Mouse (Mus musculus): ENCODE data around the gene Olfr98. TPM values are rescaled to one million over a fixed set of nuclear protein-coding genes. Genes with fewer than 3 reads are reported as not detected.
"Not testable (repeated sequence)": the region's sequence is repeated elsewhere in the genome, so short reads cannot be mapped to it uniquely, and the experiment has no call there.

The Olfr98 gene
- not detected for polyA plus RNA-seq (2017; shearing (Covaris generic))

DNA sequence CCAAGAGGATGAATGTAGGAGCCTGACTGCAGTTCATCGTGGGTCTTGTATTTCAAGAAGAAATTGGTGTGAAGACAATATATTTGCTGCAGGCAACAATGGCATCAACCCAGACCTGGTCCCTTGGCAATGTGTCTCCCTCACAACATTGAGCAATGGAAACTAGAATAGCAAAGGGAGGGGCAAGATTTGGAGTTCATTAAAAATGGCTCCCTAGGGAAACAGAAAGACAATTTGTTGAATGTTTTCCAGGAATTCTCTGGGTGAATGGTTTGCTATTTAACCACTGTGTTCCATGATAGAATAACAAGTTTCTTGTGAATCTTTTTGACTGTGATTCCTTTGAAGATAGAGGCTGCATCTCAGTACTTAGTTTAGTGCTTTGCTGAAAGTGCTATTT is at the start of gene Olfr98:
Gene Olfr98 (minus strand): TSS at position 124 of the 400 bp plus-strand sequence.
- ATAC-seq, result no peak

DNA sequence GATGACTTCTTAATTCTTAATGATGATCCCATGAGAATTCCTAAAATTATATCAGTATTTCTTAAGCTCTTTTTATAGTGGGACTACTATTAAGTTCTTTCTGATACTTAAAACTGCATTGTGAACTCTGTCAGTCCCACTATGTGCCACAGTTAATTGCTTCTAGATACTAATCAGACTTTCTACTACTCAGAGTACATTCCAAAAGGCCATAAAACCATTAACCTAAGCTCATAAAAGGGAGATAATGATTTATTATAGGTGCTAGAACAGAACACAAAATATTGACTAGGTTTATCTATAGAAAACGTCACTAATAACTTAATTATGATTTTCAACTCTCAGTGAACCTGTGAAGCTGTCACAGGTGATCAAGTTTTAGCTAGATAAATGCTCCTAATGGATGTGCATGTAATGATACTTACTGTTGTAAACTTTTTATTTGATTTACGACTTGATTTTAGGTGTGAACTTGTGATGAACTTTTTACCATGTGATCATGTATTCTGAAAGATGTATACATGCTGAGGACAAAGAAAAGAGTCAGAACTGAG is 46.7 kb upstream of the Olfr98 start:
- ATAC-seq, result no peak

DNA sequence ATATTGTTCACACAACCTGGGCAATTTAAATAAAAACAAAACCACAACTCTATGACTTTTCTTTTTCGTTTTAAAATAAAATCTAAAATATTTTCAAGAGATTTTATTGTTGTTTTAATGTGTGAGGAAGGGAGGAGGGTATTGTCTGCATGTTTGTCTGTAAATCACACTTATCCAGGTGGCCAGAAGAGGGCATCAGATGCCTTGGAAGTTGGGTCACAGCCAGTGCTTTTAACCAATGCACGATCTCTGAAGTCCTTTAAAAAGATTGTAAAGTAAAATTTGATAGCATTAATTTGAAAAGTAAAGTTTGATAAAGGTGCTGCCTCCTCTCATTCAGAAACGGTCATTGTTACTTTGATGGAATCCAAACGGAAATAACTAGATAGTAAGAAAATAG is 44.9 kb upstream of the Olfr98 start:
- ATAC-seq, result no peak

DNA sequence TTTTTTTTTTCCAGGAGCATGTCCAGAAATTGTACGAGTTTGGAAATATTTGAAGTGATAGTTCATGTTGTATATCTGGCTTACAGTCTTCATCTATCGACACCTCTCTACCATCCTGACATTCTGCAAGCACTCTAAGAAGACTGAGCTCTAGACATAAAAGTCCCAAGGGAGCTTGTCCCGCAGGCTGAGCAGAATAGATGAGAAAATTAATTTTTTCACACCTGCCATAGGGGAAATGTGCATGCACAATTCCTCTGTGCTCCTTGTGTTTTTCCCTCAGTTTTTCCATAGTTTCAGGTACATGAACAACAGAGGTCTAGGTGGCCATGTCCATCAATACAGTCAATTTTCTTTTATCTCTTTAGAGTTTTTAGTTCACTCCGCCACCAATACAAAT is 40.7 kb upstream of the Olfr98 start, which contains the start of gene Olfr101:
Gene Olfr101 (minus strand): TSS at position 101 of the 400 bp plus-strand sequence.
- no peak for ATAC-seq

DNA sequence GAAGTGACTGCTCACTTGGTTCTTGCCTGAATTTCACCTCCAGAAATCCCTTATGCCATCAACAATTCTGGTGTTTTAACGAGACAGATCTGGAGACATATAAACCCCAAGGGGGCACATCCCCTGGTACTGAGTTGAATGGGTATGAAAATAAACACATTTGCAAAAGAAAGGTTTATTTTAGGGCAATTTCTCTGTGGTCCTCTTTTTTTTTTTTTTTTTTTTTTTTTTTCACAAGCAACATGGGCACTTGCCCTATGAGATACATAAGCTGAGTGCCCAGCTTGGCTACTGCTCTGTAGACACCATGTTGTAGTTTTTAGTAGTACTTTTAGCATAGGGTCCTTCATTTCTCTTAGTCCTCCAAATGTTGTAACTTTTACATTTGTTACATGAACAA is 19.8 kb upstream of the Olfr98 start, which contains the start of gene Olfr99:
Gene Olfr99 (minus strand): TSS at position 101 of the 400 bp plus-strand sequence.
- no peak for ATAC-seq

DNA sequence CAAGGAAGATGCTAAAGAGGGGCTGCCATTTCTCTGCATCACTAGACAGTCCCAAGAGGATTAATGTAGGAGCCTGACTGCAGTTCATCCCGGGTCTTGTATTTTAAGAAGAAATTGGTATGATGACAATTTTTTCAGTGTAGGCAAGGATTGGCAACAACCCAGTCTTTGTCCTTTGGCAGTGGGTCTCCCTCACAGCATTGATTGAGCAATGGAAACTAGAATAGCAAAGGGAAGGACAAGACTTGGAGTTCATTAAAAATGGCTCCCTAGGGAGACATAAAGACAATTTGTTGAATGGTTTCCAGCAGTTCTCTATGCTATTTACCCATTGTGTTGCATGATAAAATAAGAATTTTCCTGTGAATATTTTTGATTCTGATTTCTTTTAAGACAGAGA is 16.8 kb upstream of the Olfr98 start:
- no peak for ATAC-seq

DNA sequence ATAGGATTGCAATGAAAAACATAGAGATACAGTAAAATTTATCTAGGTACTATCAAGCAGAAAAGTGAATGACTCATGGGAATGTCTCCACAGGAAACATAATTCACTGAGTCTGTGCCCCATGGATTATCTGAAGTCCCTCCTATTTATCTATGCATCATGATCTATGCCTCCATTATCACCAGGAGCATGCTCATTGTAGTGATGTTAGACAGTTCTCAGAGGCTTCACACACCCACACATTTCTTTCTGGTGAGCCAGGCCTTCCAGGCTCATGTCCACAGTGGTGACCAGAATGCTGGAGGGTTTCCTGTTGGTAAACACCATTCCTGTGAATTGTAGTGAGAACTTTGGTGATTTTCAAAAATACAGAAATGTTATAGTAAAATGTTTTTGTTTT is 13.0 kb upstream of the Olfr98 start:
- ATAC-seq, result no peak

DNA sequence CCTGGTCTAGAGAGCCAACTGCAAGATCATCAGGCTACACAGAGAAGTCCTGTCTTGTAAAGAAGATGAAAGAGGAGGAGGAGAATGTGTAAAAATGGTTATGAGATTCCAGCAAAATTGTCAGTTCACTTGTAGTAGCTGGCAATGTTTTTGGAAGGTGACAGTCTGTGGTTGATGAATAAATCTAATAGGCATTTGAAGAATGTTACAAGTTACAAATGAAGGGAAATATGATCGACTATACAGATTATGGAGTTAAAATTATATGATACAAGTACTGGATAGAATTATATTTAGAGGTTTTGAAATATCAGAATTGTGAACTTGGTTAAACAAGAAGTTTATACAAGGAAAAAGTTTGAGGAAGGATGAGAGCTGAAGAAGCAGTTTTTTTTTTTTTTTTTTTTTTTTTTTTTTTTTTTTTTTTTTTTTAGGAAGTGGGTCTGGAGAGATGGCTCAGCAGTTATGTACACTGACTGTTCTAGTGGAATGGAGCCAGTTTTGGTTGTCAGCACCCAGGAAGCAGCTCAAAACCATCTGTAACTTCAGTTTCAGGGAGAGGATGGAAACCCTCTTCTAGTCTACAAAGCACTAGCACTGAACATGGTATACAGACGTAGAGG is 12.2 kb upstream of the Olfr98 start:
- no peak for ATAC-seq

DNA sequence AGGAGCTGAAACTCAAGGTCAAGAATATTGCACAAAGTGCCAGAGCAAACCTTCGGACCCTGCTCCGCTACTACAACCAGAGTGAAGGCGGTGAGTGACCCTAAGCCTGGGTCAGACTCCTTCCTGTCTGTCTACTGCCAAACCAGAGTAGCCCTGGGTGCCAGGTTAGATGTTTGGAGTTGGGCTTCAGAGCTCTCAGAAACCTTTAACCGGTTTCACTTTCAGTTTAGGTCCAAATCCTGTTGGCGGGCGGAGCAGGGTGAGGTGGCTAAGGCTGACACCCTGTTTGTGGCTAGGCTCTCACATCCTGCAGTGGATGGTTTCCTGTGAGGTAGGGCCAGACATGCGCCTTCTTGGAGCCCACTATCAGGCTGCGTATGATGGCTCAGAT is 7.1 kb upstream of the Olfr98 start:
- ATAC-seq, result peak; percentile 86

DNA sequence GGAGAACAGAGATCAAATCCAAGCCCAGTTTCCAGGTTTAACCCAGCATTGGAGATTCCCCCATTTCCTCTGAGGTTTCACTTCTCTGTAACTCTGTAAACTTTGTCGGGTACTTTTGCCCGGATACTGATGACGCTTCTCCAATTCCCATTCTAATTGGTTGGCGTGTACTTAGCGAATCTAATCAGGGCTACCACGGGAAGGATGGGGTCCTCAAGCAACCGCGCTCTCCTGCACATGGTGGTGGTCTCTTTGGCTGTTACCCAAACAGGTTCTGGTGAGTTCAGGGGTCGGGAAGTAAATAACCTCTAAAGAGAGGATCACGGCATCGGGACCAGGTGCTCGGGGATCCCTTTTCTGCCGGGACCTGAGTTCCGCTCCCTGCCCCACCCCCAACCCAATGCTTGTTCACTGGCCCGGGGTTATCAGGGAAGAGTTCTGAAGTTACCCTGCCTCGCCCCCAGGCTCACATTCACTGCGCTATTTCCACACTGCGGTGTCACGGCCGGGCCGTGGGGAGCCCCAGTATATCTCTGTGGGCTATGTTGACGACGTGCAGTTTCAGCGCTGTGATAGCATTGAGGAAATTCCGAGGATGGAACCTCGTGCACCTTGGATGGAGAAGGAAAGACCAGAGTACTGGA is 6.6 kb upstream of the Olfr98 start, which contains the start of gene H2-M3:
Gene H2-M3 (plus strand): TSS at position 163 of the 644 bp plus-strand sequence.
- peak; percentile 88 for ATAC-seq

DNA sequence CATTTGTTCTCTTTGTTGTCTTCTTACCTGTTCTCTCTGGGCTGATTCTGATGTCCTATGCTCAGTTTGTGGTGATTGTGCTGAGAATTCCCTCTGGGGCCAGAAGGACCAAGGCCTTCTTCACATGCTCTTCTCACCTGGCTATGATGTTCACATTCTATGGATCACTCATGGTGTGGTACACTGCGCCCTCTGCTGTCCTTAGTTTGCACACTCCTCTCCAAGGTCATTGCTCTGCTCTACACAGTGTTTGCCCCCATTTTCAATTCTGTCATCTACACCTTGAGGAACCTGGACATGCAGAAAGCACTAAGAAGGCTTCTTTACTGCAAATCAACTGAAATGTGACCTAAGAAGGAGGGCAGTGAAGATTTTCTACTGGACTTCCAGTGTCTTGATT is 13.0 kb downstream of the Olfr98 start:
- ATAC-seq, result peak; percentile 61

DNA sequence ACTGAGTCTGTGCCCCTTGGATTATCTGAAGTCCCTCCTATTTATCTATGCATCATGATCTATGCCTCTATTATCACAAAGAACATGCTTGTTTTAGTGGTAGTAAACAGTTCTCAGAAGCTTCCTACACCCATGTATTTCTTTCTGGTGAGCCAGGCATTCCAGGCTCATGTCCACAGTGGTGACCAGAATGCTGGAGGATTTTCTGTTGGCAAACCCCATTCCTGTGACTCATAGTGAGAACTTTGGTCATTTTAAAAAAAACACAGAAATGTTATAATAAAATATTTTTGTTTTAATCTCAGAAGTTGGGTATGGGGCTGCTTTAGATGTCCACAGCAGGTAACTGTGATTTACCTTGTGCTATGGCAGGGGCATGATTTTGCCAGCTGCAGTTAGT is 14.1 kb downstream of the Olfr98 start:
- ATAC-seq, result no peak

DNA sequence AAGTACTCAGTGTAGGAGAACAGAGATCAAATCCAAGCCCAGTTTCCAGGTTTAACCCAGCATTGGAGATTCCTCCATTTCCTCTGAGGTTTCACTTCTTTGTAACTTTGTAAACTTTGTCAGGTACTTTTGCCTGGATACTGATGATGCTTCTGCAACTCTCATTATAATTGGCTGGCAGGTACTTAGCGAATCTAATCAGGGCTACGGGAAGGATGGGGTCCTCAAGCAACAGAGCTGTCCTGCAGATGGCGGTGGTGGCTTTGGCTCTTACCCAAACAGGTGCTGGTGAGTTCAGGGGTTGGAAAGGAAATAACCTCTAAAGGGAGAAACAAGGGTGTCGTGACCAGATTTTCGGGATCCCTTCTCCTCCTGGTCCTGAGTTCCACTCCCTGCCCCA is 16.8 kb downstream of the Olfr98 start:
- ATAC-seq, result peak; percentile 99

DNA sequence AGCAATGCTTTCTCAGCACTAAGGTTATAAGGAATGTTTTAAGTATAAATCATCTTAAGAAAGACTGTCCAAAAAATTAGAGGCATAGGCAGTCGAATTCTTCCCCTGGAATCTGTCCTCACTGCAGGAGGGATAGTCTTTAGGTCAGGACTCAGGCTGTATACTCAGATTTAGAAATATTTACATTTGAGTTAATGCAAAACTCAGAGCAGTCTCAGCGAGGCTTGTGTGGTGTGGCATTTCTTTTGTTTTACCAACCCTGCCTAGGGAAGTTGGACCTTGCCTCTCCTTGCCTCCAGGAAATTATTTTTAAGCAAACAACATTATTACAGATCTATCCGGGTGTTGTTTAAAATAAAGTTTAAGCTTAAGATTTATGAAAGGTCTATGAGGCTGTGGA is 21.4 kb downstream of the Olfr98 start:
- ATAC-seq, result no peak

DNA sequence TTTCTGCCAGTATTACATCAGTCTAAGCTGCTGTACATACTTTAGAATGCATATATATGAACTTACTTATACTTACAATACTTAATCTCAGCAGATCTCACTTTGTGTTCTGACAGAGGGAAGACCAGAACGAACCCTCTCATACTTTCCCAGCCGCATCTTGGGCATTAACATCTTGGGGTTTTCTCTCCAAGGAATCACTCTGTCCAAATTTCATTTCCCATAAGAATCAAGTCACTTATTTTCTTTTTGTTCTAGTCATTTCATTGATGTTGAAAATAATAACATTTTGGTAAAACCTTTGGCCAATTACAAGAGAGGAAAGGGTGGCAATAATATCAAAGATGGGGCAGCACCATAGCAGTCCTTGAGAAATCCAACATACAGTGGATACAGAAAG is 26.3 kb downstream of the Olfr98 start, which contains the start of gene Olfr97:
Gene Olfr97 (minus strand): TSS at position 101 of the 400 bp plus-strand sequence.
- not testable (repeated sequence) for ATAC-seq

DNA sequence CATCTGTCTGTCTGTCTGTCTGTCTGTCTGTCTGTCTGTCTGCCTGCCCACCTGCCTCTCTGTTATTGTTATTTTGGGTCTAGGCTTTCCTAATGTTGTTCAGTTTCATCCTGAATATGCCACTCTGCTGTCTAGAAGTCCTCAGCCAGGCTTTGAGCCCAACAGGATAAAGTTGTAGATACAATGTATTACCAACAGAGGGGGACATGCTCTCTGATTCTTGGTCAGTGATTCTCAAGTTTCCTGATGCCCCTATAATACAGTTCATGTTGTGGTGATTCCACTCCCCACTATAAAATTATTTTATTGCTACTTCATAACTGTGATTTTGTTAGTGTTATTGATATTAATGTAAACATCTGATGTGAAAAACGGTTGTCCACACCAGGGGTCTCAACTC is 41.7 kb downstream of the Olfr98 start:
- no peak for ATAC-seq

DNA sequence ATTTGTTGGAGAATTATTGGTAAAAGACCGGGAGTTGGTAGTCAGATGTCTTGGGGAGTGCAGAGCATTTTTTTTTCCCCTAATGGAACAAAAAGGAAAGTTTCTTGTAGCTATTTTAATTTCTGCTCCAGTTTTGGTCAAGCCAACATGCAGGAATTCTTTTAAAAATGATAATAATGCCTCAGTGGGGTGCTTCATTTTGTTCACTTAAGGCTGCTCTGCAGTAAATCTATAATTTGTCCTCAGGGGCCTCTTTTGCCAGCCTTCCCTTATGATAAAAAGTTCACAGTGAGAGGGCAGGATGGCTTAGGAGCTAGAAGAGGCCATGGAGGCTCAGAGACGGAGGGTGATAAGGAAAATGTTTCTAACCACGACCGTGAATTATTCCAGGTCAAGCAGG is 43.7 kb downstream of the Olfr98 start, which contains the start of gene Olfr96:
Gene Olfr96 (plus strand): TSS at position 301 of the 400 bp plus-strand sequence.
- ATAC-seq, result no peak

DNA sequence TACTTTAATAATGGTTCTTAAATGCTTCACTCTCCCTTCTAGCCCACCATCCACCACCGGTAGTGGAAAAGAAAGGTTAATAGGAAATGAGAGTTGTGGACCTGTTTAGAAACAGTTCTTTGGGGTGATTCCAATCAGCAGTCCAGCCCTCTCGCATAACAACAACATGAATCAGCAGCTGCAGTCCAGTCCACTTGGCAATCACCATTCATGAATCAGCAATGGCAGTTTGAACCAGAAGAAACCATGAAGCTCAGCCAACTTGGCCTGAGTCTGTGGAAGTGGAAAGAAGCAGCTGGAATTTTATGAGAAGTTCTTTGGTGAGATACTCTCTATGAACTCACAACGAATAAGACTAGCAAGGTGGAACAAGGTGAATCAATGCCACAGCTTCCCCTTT is 45.1 kb downstream of the Olfr98 start:
- no peak for ATAC-seq

DNA sequence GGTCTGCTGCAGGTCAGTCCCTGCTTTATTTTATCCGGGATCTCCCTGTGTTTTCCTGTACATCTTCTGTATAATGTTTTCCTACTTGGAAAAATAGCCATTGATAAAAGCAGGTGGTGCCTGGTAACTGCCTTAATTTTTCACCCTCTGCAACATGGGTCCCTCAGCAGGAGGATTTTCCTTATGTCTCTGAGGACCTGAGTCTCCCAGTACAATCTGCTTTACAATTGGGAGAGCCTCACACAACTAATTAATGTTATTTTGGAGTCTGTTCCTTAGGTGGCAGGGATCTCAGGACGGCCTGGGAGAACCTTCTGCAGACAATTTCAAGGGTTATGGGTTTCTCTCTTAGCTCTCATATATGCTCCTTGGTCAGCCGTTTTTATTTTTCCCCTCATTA is 50.5 kb downstream of the Olfr98 start, which contains the start of gene Olfr95:
Gene Olfr95 (minus strand): TSS at position 101 of the 400 bp plus-strand sequence.
- no peak for ATAC-seq
